In the genomic region with DNA sequence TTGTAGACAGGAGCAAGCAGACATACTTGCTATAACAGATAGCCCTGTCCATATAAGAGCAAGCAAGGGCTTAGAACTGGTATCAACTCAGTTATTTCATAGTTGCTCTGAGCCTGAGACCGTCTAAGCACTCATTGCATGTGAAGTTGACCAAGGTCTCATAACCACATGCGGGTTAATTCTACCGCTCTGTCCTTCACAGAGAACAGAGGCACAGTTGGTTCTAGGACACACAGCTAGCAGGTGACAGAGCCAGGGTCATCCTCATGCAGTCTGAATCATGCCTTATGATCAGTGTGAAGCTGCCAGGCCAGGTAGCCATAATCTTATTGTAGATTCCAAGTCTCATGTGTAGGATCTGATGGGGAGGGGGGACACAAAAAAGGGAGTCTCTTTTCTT, we compare ENCODE assay signal across 24 mouse cellular contexts.
"Had no signal": no experiment of that assay in that cellular context is flagged by ENCODE, and none has a peak within 500 bp of the region (broad histone marks: within the 10 kb centered on the region; RNA-seq: fewer than 3 reads in every experiment).

No protein-coding gene starts in this region.

- H3K27me3 ChIP-seq: embryonic facial prominence, embryonic 12.5 days; embryonic facial prominence, embryonic 15.5 days; forebrain, embryonic 12.5 days; forebrain, embryonic 13.5 days; forebrain, embryonic 15.5 days had no signal

- H3K27ac ChIP-seq: embryonic facial prominence, embryonic 10.5 days; embryonic facial prominence, embryonic 12.5 days; embryonic facial prominence, embryonic 13.5 days; embryonic facial prominence, embryonic 15.5 days; forebrain, embryonic 10.5 days; forebrain, embryonic 12.5 days; forebrain, embryonic 13.5 days; forebrain, embryonic 15.5 days; gastrocnemius, adult 2 months; heart, adult 2 months had no signal

- H3K36me3 ChIP-seq: embryonic facial prominence, embryonic 10.5 days; embryonic facial prominence, embryonic 12.5 days; embryonic facial prominence, embryonic 13.5 days; embryonic facial prominence, embryonic 15.5 days; forebrain, embryonic 10.5 days; forebrain, embryonic 12.5 days; forebrain, embryonic 15.5 days had no signal

- H3K9ac ChIP-seq: embryonic facial prominence, embryonic 12.5 days; embryonic facial prominence, embryonic 13.5 days; embryonic facial prominence, embryonic 15.5 days; forebrain, embryonic 12.5 days; forebrain, embryonic 13.5 days; forebrain, embryonic 15.5 days; forebrain, postnatal 0 days had no signal

- ATAC-seq: forebrain, embryonic 13.5 days; forebrain, embryonic 14.5 days; forebrain, embryonic 15.5 days; forebrain, embryonic 16.5 days; forebrain, postnatal 0 days had no signal

- H3K4me3 ChIP-seq: embryonic facial prominence, embryonic 10.5 days; embryonic facial prominence, embryonic 12.5 days; embryonic facial prominence, embryonic 13.5 days; embryonic facial prominence, embryonic 15.5 days; erythroblast, embryonic 14.5 days; forebrain, embryonic 10.5 days; forebrain, embryonic 12.5 days; forebrain, embryonic 13.5 days; forebrain, embryonic 15.5 days; gastrocnemius, adult 2 months; heart, adult 2 months had no signal

- DNase-seq: cerebellum, adult 9-10 months; cerebellum, adult 9-11 months; cerebellum, postnatal 25 days; cerebellum, postnatal 36 days; embryo, embryonic 11 days; forebrain, postnatal 0 days; gastrocnemius, adult 2 months; gastrocnemius, postnatal 10 days; gastrocnemius, postnatal 14 days; gastrocnemius, postnatal 25 days; gastrocnemius, postnatal 36 days; heart, adult 18-20 months; heart, adult 2 months had no signal

- H3K4me2 ChIP-seq: embryonic facial prominence, embryonic 12.5 days; embryonic facial prominence, embryonic 13.5 days; embryonic facial prominence, embryonic 15.5 days; forebrain, embryonic 12.5 days; forebrain, embryonic 13.5 days; forebrain, embryonic 15.5 days had no signal

- H3K9me3 ChIP-seq: embryonic facial prominence, embryonic 10.5 days; embryonic facial prominence, embryonic 12.5 days; embryonic facial prominence, embryonic 13.5 days; embryonic facial prominence, embryonic 15.5 days; forebrain, embryonic 10.5 days; forebrain, embryonic 12.5 days; forebrain, embryonic 13.5 days; forebrain, embryonic 15.5 days had no signal
